Mouse (Mus musculus) embryonic facial prominence, embryonic 12.5 days (tissue): ENCODE measurements around the gene Cers5. TPM values are rescaled to one million over a fixed set of nuclear protein-coding genes. Genes with fewer than 3 reads are reported as not detected.

Source experiments
- ATAC-seq: fragments of 200-750 bp; cut with Nextera tagmentation; 2 replicates; pipeline ENCODE4 v1.8.0; 2017; ENCODE audit not compliant: insufficient number of reproducible peaks, insufficient read depth, low FRiP score, low TSS enrichment
- H3K27ac ChIP-seq: fragments of 300-500 bp; sonication (generic); 2 replicates; pipeline ENCODE4 v1.5.1; 2016; ENCODE audit warnings: mild to moderate bottlenecking
- H3K27me3 ChIP-seq: fragments of 300-500 bp; sonication (generic); 2 replicates; pipeline ENCODE4 v1.6.1; 2016; ENCODE audit warnings: mild to moderate bottlenecking, moderate library complexity
- H3K36me3 ChIP-seq: fragments of 300-500 bp; sonication (generic); 2 replicates; pipeline ENCODE4 v1.6.1; 2016; ENCODE audit warnings: mild to moderate bottlenecking
- H3K4me1 ChIP-seq: fragments of 300-500 bp; sonication (generic); 2 replicates; pipeline ENCODE4 v1.6.1; 2016
- H3K4me2 ChIP-seq: fragments of 300-500 bp; sonication (generic); replicated peaks from 2 replicates; pipeline ENCODE4 v1.6.1; 2016; ENCODE audit warnings: mild to moderate bottlenecking, moderate library complexity
- H3K4me3 ChIP-seq: fragments of 300-500 bp; sonication (generic); 2 replicates; pipeline ENCODE4 v1.5.1; 2016; ENCODE audit warnings: mild to moderate bottlenecking
- H3K9ac ChIP-seq: fragments of 300-500 bp; sonication (generic); 2 replicates; pipeline ENCODE4 v1.6.1; 2016; ENCODE audit warnings: mild to moderate bottlenecking, moderate library complexity
- H3K9me3 ChIP-seq: fragments of 300-500 bp; sonication (generic); 2 replicates; pipeline ENCODE4 v1.6.1; 2016; ENCODE audit warnings: mild to moderate bottlenecking, moderate library complexity
- WGBS: fragments of 180-500 bp; shearing (Covaris S2); methylation state at CpG from one replicate; pipeline ENCODE4 v1.1.7; 2016; 5-methylcytosine and 5-hydroxymethylcytosine counted together
- polyA plus RNA-seq: library from polyadenylated mRNA; unstranded; fragments of >200 nt; fragmentation: Nextera tagmentation; extraction: Ambion mirVana; gene quantifications from 2 replicates; pipeline ENCODE4 v1.2.1, GENCODE M21; 2016

Cers5 gene
- polyA plus RNA-seq, 1 experiment from 2014 or later: 70.1 TPM

DNA sequence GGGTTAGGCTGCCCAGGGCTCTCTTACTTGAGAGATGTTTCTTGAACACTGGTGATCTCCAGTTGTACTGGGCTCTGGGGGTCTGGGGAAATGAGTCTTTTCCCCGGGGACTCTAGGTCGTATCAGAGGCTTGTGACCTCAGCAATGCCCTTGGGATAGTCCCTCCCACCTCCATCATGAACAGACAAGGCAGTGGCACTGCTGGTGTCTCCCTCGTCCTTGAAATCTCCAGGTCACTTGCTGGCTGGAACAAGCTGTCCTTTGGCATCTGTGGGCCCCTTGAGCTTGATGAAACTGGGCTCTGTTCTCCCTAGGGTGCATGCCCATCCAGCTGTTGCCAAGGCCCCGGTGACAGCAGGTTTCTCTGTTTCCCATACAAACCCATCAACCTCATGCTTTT is 58.5 kb downstream of the Cers5 start:
- no peak overlapping the region for H3K9ac ChIP-seq
- no peaks in the 10 kb centered on the region for H3K27me3 ChIP-seq
- H3K4me1 ChIP-seq: 0 out of 2 replicates have a peak, but pooled peaks cover 5% of the 10 kb centered on the region
- no peak overlapping the region for H3K4me2 ChIP-seq
- H3K36me3 ChIP-seq: peaks cover 70% of the 10 kb centered on the region
- H3K4me3 ChIP-seq: no peak overlapping the region
- no peak overlapping the region for H3K27ac ChIP-seq
- WGBS: 71% methylated on average over 4 of the region's 4 CpGs
- ATAC-seq: no peak
- no peaks in the 10 kb centered on the region for H3K9me3 ChIP-seq

DNA sequence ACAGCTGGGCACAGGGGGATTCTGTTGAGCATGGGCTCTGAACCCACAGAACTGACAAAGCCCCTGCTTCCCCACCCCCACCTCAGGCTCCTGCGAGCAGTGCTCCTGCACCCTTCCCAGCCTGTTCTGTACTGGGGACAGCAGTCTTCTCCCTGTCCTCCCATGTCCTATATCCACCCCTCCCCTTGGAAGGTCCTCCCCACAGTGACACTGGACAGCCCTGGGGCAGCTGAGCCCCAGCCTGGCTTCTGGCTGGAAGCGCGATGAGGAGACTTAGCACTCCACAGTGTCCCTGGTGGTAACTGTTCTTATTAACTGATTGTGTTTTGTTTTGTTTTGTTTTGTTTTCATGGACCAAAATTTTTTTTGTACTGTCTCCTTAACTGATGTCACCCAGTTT is 59.1 kb downstream of the Cers5 start:
- Histone ChIP-seq H3K4me2 (no peak overlapping the region), H3K9ac (no peak overlapping the region), H3K27ac (no peak overlapping the region), H3K36me3 (peaks cover 70% of the 10 kb centered on the region), H3K27me3 (no peaks in the 10 kb centered on the region), H3K4me1 (0 out of 2 replicates have a peak, but pooled peaks cover 5% of the 10 kb centered on the region), H3K4me3 (no peak overlapping the region), H3K9me3 (no peaks in the 10 kb centered on the region)
- ATAC-seq: no peak
- WGBS: 76% methylated on average over 3 of the region's 3 CpGs

DNA sequence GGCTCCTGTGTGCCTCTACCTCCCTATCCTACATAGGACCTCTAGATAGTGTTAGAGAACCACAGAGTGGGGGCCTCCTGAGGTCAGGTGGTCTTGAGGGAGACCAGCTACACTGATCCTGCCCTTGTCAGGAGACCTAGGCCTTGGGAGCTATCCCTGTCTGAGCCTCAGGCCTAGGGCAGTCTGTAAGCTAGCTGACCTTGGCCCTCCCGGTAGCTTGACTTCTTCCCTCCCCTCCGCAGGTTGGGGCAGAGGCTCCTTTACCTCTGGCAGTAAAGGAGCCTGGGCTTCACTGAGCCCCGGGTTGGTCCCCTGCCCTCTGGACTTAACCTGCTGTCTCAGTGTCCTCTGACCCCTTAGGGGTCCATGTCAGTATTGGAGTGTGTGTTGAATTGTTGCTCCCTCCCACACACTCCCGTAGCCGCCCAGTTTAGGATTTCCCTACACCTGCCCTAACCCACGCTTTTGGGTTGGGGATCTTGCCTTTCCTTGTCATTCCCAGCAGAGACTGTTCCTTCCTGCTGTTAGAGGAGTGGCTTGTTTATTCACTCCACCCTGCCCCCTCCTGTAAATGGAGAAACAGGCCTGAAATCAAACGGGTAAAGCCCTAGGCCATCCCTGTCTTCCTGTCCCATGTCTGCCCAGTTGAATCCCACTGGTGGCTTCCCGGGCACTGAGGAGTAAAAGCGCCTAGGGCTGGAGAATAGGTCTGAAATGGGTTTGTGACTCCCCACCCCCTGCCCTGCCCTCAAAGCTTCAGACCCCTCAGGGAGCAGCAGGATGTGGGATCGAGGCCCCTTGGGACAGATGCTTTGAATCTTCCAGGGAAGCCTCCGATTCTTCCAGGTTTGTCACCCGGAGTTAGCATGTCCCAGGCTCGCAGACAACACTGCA is 59.8 kb downstream of the Cers5 start:
- H3K9ac ChIP-seq: no peak overlapping the region
- H3K4me3 ChIP-seq: no peak overlapping the region
- H3K36me3 ChIP-seq: peaks cover 75% of the 10 kb centered on the region
- H3K4me1 ChIP-seq: 0 out of 2 replicates have a peak, but pooled peaks cover 5% of the 10 kb centered on the region
- no peaks in the 10 kb centered on the region for H3K9me3 ChIP-seq
- WGBS: 55% methylated on average over 13 of the region's 13 CpGs
- no peaks in the 10 kb centered on the region for H3K27me3 ChIP-seq
- no peak overlapping the region for H3K4me2 ChIP-seq
- no peak overlapping the region for H3K27ac ChIP-seq
- ATAC-seq: no peak

DNA sequence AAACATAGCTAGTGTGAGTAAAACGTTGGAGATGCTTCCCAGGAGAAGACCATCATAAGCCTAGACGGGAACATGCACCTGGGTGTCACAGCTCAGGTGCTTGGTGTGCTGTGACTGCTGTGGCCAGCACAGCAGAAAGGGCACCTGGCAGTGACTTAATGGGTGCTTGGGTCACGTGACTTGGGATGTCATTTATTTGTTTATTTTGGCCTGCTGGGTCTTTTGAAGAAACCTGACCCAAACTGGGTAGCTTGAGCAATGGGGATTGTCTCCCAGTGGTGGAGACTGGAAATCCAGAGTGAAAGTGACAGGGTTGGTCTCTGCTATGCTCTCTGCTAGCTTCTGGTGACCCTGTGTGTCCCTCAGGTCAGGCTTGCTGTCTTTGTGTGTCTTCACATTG is 61.2 kb downstream of the Cers5 start:
- H3K9ac ChIP-seq: no peak overlapping the region
- no peak overlapping the region for H3K4me3 ChIP-seq
- no peak overlapping the region for H3K27ac ChIP-seq
- no peaks in the 10 kb centered on the region for H3K9me3 ChIP-seq
- H3K4me2 ChIP-seq: no peak overlapping the region
- WGBS: 67% methylated on average over 3 of the region's 3 CpGs
- H3K36me3 ChIP-seq: peaks cover 86% of the 10 kb centered on the region
- no peaks in the 10 kb centered on the region for H3K27me3 ChIP-seq
- ATAC-seq: no peak
- 0 out of 2 replicates have a peak, but pooled peaks cover 5% of the 10 kb centered on the region for H3K4me1 ChIP-seq

DNA sequence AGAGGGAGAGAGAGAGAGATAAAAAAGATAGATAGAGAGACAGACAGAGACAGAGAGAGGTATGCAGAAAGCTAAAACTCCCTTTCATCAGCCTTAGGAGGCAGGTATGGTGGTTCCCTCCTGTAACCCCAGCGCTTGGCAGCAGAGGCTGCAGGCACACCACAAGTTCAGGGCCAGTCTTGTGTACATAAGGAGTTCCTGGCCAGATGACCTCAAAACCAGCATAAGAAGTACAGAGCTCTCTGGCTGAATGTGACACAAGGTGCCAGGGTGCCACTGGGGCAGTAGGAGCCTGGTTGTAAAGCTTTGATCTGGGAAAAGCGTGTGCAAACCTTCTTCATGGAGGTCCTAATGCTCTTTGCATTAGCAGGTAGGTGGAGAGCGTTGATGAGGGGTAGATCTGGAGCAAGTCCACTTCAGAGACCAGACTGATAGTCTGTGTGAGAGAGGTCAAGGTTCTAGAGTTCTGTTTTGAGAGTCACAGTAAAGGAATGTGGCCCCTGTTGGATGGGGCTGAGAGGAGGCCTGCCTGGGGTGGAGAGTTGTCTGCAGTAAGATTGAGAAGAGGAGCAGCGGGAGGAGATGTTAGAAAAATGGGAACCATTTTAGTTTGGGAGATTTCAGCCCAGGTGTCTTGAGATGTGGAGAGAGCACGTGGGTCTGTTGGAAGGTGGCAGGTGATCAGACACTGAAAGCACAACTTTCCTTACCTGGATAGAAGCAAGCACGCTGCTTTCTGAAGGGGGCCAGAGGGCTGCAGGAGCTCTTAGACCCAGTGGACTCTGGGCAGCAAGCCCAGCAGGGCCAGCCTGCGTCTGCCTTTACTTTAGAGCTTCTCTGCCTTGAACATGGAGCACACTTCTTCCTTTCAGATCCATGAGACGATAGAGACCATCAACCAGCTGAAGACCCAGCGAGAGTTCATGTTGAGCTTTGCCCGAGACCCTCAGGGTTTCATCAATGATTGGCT is 62.2 kb downstream of the Cers5 start:
- H3K4me2 ChIP-seq: no peak overlapping the region
- no peak overlapping the region for H3K4me3 ChIP-seq
- 94% methylated on average over 10 of the region's 10 CpGs for WGBS
- no peak overlapping the region for H3K27ac ChIP-seq
- H3K4me1 ChIP-seq: no peaks in the 10 kb centered on the region
- H3K9me3 ChIP-seq: no peaks in the 10 kb centered on the region
- no peak overlapping the region for H3K9ac ChIP-seq
- no peak for ATAC-seq
- no peaks in the 10 kb centered on the region for H3K27me3 ChIP-seq
- H3K36me3 ChIP-seq: peaks cover 92% of the 10 kb centered on the region

DNA sequence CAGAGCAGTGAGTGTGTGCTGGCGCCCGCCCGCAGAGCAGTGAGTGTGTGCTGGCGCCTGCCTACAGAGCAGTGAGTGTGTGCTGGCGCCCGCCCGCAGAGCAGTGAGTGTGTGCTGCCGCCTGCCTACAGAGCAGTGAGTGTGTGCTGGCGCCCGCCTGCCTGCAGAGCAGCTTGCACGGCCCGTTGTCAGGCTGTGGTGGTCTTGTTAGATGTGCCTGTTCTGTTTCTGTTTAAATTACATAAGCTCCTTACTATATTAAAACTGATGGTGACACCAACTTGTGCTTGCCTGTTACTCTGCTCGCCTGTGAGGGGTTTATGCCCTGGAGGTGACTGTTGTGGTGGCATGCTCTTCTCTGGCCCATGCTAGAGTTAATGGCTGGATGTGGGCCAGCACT is 64.5 kb downstream of the Cers5 start:
- Histone ChIP-seq H3K9ac (no peak overlapping the region), H3K36me3 (peaks cover 91% of the 10 kb centered on the region), H3K9me3 (no peaks in the 10 kb centered on the region), H3K27me3 (no peaks in the 10 kb centered on the region), H3K27ac (no peak overlapping the region), H3K4me3 (no peak overlapping the region), H3K4me1 (peaks cover 19% of the 10 kb centered on the region), H3K4me2 (no peak overlapping the region)
- ATAC-seq: no peak
- WGBS: 94% methylated on average over 13 of the region's 13 CpGs

DNA sequence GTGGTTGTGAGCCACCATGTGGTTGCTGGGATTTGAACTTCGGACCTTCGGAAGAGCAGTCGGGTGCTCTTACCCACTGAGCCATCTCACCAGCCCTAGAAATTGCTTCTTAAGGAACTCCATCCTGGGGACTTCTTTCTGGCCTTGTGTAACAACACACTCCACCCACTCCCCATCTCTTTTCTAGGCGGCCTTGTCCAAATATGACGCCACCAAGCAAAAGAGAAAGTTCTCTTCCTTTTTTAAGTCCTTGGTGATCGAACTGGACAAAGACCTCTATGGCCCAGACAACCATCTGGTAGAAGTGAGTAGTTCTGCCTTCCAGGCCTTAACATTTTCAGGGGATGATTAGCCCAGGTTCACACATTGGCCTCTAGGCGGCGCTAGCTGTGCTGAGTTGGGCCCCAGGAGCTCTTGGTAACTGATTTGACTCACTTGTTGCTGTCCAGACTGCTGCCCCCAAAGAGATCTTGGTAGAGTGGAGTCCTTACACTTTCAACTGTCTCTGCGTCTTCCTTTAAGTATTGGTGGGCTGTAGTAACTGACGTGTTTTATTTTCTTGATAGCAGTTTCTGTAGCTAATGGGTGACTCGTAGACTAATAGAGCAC is 67.1 kb downstream of the Cers5 start, which contains the start of gene Gm17349:
TSS of gene Gm17349 (minus strand) at position 51 of the 609 bp plus-strand sequence.
- ATAC-seq: no peak
- Histone ChIP-seq H3K4me2 (peak within 1 kb of the TSS; percentile 84), H3K4me3 (peak within 1 kb of the TSS; percentile 77; the same call in 1 of the 2 replicates), H3K27me3 (no peaks in the 10 kb centered on the region), H3K36me3 (peaks cover 65% of the 10 kb centered on the region), H3K27ac (peak within 1 kb of the TSS; percentile 46; the same call in 1 of the 2 replicates), H3K9ac (peak within 1 kb of the TSS; percentile 86), H3K9me3 (no peaks in the 10 kb centered on the region), H3K4me1 (peaks cover 24% of the 10 kb centered on the region)
- 59% methylated on average over 11 of the region's 11 CpGs for WGBS

DNA sequence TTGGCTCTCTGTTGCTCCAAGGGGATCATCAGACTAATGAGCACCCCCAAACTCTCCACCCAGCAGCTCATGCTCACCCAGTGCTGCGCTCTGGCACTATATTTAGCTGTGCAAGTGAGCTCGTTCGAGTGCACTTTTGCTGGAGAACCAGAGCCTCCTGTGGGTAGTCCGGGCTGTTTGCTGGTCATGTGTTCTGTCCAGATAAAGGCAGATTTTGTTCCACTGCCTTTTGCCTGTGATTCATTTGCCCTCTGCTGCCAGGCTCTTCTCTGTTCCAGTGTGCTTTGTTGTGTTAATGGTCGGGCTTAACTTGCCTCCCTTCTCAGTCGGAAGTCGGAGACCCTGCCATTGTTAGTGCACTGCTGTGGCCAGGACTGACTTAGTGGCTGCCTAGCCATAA is 67.8 kb downstream of the Cers5 start:
- ATAC-seq: no peak

DNA sequence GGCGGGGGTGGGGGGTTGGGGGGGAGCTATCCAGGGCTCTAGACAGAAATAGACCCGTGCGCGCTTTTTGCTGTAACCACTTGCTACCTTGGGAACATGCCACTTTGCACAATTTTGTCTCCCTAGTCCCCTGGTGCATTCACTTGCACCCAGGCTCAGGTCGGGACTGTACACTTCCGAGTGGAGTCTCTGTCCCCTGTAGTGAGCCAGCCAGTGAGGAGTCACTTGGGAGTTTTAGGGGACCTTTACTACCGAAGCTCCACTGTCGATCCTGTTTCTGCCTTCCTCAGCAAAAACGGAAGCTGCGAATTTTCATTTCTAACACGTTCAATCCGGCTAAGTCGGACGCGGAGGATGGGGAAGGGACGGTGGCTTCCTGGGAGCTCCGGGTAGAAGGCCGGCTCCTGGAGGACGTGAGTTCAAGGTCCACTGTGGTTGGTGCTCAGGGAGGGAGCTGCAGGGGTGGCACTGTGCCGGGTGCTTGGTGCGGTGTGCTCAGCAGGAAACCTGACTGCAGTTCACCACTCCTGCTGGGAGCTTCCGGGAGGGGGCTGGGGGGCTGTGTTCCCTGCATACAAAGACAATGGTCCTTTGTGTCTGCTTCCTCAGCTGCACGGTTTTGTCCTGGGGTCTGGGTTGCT is 68.5 kb downstream of the Cers5 start:
- Histone ChIP-seq H3K36me3 (peaks cover 51% of the 10 kb centered on the region), H3K4me2 (peak overlapping the region; percentile 84), H3K4me3 (peak overlapping the region; percentile 77; the same call in 1 of the 2 replicates), H3K27me3 (no peaks in the 10 kb centered on the region), H3K9me3 (no peaks in the 10 kb centered on the region), H3K4me1 (peaks cover 24% of the 10 kb centered on the region), H3K9ac (peak overlapping the region; percentile 86), H3K27ac (peak overlapping the region; percentile 46; the same call in 1 of the 2 replicates)
- no peak for ATAC-seq
- WGBS: 16% methylated on average over 23 of the region's 23 CpGs

More for the DNA sequence above, 67.8 kb downstream of the Cers5 start:
- Histone ChIP-seq H3K4me1 (peaks cover 24% of the 10 kb centered on the region), H3K27me3 (no peaks in the 10 kb centered on the region), H3K4me2 (peak overlapping the region; percentile 84; the same call in 1 of the 2 replicates), H3K27ac (peak overlapping the region; percentile 24; the same call in 1 of the 2 replicates), H3K36me3 (peaks cover 59% of the 10 kb centered on the region), H3K9me3 (no peaks in the 10 kb centered on the region), H3K4me3 (no peak overlapping the region), H3K9ac (no peak overlapping the region)
- 54% methylated on average over 7 of the region's 7 CpGs for WGBS

DNA sequence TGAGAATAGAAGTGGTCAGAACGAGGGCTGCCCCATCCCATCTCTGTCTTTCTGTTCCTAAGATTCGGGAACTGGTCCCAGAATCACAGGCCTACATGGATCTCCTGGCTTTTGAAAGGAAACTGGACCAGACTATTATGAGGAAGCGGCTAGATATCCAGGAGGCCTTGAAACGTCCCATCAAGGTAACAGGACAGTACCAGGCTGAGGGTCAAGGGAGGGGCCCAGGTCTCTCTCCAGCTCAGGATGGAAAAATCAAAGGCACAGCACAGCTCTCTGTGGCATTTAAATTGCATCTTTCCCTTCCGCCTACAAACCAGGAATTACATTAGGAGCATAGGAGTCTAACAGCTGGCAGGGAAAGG is 69.0 kb downstream of the Cers5 start:
- H3K36me3 ChIP-seq: peaks cover 46% of the 10 kb centered on the region
- peak overlapping the region; percentile 46; the same call in 1 of the 2 replicates for H3K27ac ChIP-seq
- H3K27me3 ChIP-seq: no peaks in the 10 kb centered on the region
- no peaks in the 10 kb centered on the region for H3K9me3 ChIP-seq
- peaks cover 24% of the 10 kb centered on the region for H3K4me1 ChIP-seq
- no peak for ATAC-seq
- H3K4me2 ChIP-seq: peak overlapping the region; percentile 84
- WGBS: 48% methylated on average over 5 of the region's 5 CpGs
- peak overlapping the region; percentile 77 for H3K4me3 ChIP-seq
- peak overlapping the region; percentile 86 for H3K9ac ChIP-seq
